Mouse (Mus musculus) heart, embryonic 13.5 days (tissue): ENCODE measurements at regions not wholly inside any gene's neighbourhood (a gene's known extent, or its start where the extent isn't known, plus 50 kb on each side); places are given as distances from the start of the nearest gene placed in this dataset.

Experiments used
- ATAC-seq: fragments of 200-750 bp; cut with Nextera tagmentation; 2 replicates; pipeline ENCODE4 v1.8.0; 2017; ENCODE audit warnings: moderate TSS enrichment; ENCODE audit not compliant: insufficient number of reproducible peaks, low FRiP score, low TSS enrichment; ENCODE audit errors: extremely low read depth
- H3K27ac ChIP-seq: fragments of 300-500 bp; sonication (generic); replicated peaks from 2 replicates; pipeline ENCODE4 v1.5.1; 2015; ENCODE audit warnings: moderate library complexity, mild to moderate bottlenecking, inconsistent platforms
- H3K27me3 ChIP-seq: fragments of 300-500 bp; sonication (generic); replicated peaks from 2 replicates; pipeline ENCODE4 v1.6.1; 2015; ENCODE audit warnings: mild to moderate bottlenecking, inconsistent platforms
- H3K36me3 ChIP-seq: fragments of 300-500 bp; sonication (generic); 2 replicates; pipeline ENCODE4 v1.6.1; 2015; ENCODE audit warnings: mild to moderate bottlenecking, inconsistent platforms
- H3K4me1 ChIP-seq: fragments of 300-500 bp; sonication (generic); 2 replicates; pipeline ENCODE4 v1.6.1; 2015; ENCODE audit warnings: inconsistent platforms
- H3K4me2 ChIP-seq: fragments of 300-500 bp; sonication (generic); 2 replicates; pipeline ENCODE4 v1.6.1; 2015; ENCODE audit warnings: inconsistent platforms, mild to moderate bottlenecking, moderate library complexity
- H3K4me3 ChIP-seq: fragments of 300-500 bp; sonication (generic); 2 replicates; pipeline ENCODE4 v1.5.1; 2015; ENCODE audit warnings: moderate library complexity, mild to moderate bottlenecking, inconsistent platforms
- H3K9ac ChIP-seq: fragments of 300-500 bp; sonication (generic); 2 replicates; pipeline ENCODE4 v1.6.1; 2015; ENCODE audit warnings: inconsistent platforms, mild to moderate bottlenecking, moderate library complexity
- H3K9me3 ChIP-seq: fragments of 300-500 bp; sonication (generic); 2 replicates; pipeline ENCODE4 v1.6.1; 2016; ENCODE audit warnings: inconsistent platforms
- WGBS: fragments of 180-500 bp; shearing (Covaris S2); methylation state at CpG from one replicate; pipeline ENCODE4 v1.1.7; 2015; ENCODE audit warnings: mixed read lengths; 5-methylcytosine and 5-hydroxymethylcytosine counted together

- no peak overlapping the region for H3K4me2 ChIP-seq
- no peak for ATAC-seq
- no peaks in the 10 kb centered on the region for H3K9me3 ChIP-seq
- H3K4me3 ChIP-seq, result no peak overlapping the region
- no peaks in the 10 kb centered on the region for H3K36me3 ChIP-seq
- H3K27me3 ChIP-seq, result peaks cover 63% of the 10 kb centered on the region
- no peak overlapping the region for H3K27ac ChIP-seq
- no peaks in the 10 kb centered on the region for H3K4me1 ChIP-seq
- no peak overlapping the region for H3K9ac ChIP-seq
- WGBS, result 76% methylated on average over 4 of the region's 4 CpGs
These were observed 92.0 kb downstream of the Ddx3x start for GRCm38 (mm10) chrX:13372752-13373151.

GRCm38 (mm10) chrX:13386354-13386753 is 79.6 kb upstream of the Nyx start:
- 69% methylated on average over 9 of the region's 9 CpGs for WGBS
- no peaks in the 10 kb centered on the region for H3K4me1 ChIP-seq
- peaks cover 9% of the 10 kb centered on the region; the same call in 1 of the 2 replicates for H3K27me3 ChIP-seq
- H3K9me3 ChIP-seq, result peaks cover 13% of the 10 kb centered on the region; the same call in 1 of the 2 replicates
- no peak overlapping the region for H3K4me3 ChIP-seq
- H3K27ac ChIP-seq, result no peak overlapping the region
- no peak for ATAC-seq
- H3K4me2 ChIP-seq, result no peak overlapping the region
- no peak overlapping the region for H3K9ac ChIP-seq
- H3K36me3 ChIP-seq, result no peaks in the 10 kb centered on the region

GRCm38 (mm10) chrX:13398466-13398865 is 67.4 kb upstream of the Nyx start:
- Histone ChIP-seq H3K4me2 (no peak overlapping the region), H3K4me1 (no peaks in the 10 kb centered on the region), H3K9ac (no peak overlapping the region), H3K27ac (no peak overlapping the region), H3K9me3 (no peaks in the 10 kb centered on the region), H3K27me3 (peaks cover 9% of the 10 kb centered on the region; the same call in 1 of the 2 replicates), H3K36me3 (no peaks in the 10 kb centered on the region), H3K4me3 (no peak overlapping the region)
- ATAC-seq, result no peak

GRCm38 (mm10) chrX:13412726-13413125 is 53.2 kb upstream of the Nyx start:
- no peaks in the 10 kb centered on the region for H3K9me3 ChIP-seq
- no peaks in the 10 kb centered on the region for H3K36me3 ChIP-seq
- H3K4me3 ChIP-seq, result no peak overlapping the region
- ATAC-seq, result no peak
- H3K27ac ChIP-seq, result no peak overlapping the region
- 62% methylated on average over 2 of the region's 2 CpGs for WGBS
- no peak overlapping the region for H3K4me2 ChIP-seq
- H3K9ac ChIP-seq, result no peak overlapping the region
- peaks cover 78% of the 10 kb centered on the region for H3K27me3 ChIP-seq
- H3K4me1 ChIP-seq, result no peaks in the 10 kb centered on the region

- Histone ChIP-seq H3K9me3 (no peaks in the 10 kb centered on the region), H3K9ac (no peak overlapping the region), H3K36me3 (no peaks in the 10 kb centered on the region), H3K27me3 (peaks cover 80% of the 10 kb centered on the region), H3K4me3 (no peak overlapping the region), H3K27ac (no peak overlapping the region), H3K4me1 (no peaks in the 10 kb centered on the region), H3K4me2 (no peak overlapping the region)
- ATAC-seq, result no peak
- WGBS, result 56% methylated on average over 3 of the region's 3 CpGs
These were observed 52.8 kb upstream of the Nyx start for GRCm38 (mm10) chrX:13413135-13413534.
